Mouse (Mus musculus) kidney, postnatal 10 days (tissue): ENCODE results near the gene Fau.
"Not testable (repeated sequence)": the region's sequence is repeated elsewhere in the genome, so short reads cannot be mapped to it uniquely, and the experiment has no call there.

Experiments used
- DNase-seq: peaks from one replicate; pipeline ENCODE4 v3.0.0; 2021; ENCODE audit warnings: mixed read lengths

The Fau gene

GRCm38 (mm10) chr19:6057313-6058096, at the start of gene Fau, which contains the start of gene Mrpl49:
Fau (plus strand) TSS chr19:6057844.
Mrpl49 (minus strand) TSS chr19:6057785.
- DNase-seq, result peak; percentile 100

- DNase-seq, result no peak
Observed at GRCm38 (mm10) chr19:6009137-6009536, 48.5 kb upstream of the Fau start.

GRCm38 (mm10) chr19:6013691-6014090, 44.0 kb upstream of the Fau start:
- DNase-seq, result no peak

GRCm38 (mm10) chr19:6014991-6015510, 42.6 kb upstream of the Fau start:
- peak; percentile 63 for DNase-seq

- DNase-seq, result peak; percentile 85
Observed at GRCm38 (mm10) chr19:6015511-6016315, 41.9 kb upstream of the Fau start, which contains the start of gene Capn1. Capn1 (minus strand) TSS chr19:6015897.

- no peak for DNase-seq
Observed at GRCm38 (mm10) chr19:6016532-6016931, 41.1 kb upstream of the Fau start.

GRCm38 (mm10) chr19:6018142-6019089, 39.2 kb upstream of the Fau start:
- peak; percentile 94 for DNase-seq

GRCm38 (mm10) chr19:6020276-6020675, 37.4 kb upstream of the Fau start:
- DNase-seq, result no peak

- no peak for DNase-seq
Observed at GRCm38 (mm10) chr19:6023059-6023458, 34.6 kb upstream of the Fau start.

GRCm38 (mm10) chr19:6023930-6024329, 33.7 kb upstream of the Fau start:
- DNase-seq, result no peak

GRCm38 (mm10) chr19:6028991-6029390, 28.7 kb upstream of the Fau start:
- no peak for DNase-seq

GRCm38 (mm10) chr19:6029426-6029825, 28.2 kb upstream of the Fau start:
- no peak for DNase-seq

GRCm38 (mm10) chr19:6030520-6031280, 26.9 kb upstream of the Fau start:
- DNase-seq, result no peak

- no peak for DNase-seq
Observed at GRCm38 (mm10) chr19:6035966-6036585, 21.6 kb upstream of the Fau start.

GRCm38 (mm10) chr19:6037695-6038094, 19.9 kb upstream of the Fau start:
- no peak for DNase-seq

- DNase-seq, result no peak
Observed at GRCm38 (mm10) chr19:6038326-6038725, 19.3 kb upstream of the Fau start.

- DNase-seq, result no peak
Observed at GRCm38 (mm10) chr19:6040002-6040401, 17.6 kb upstream of the Fau start.

GRCm38 (mm10) chr19:6042293-6042692, 15.4 kb upstream of the Fau start:
- no peak for DNase-seq

- DNase-seq, result not testable (repeated sequence)
Observed at GRCm38 (mm10) chr19:6044102-6044501, 13.5 kb upstream of the Fau start.

GRCm38 (mm10) chr19:6045366-6046293, 12.0 kb upstream of the Fau start:
- DNase-seq, result no peak
